Mouse (Mus musculus): ENCODE data around the gene Htr2a.

Htr2a gene

GRCm38 (mm10) chr14:74640819-74641381 lies at the start of gene Htr2a:
Gene Htr2a, plus strand, starts transcription at chr14:74640840.
- DNase-seq: no peak

GRCm38 (mm10) chr14:74601333-74602087 lies 39.1 kb upstream of the Htr2a start:
- DNase-seq: no peak

GRCm38 (mm10) chr14:74602543-74602942 lies 38.1 kb upstream of the Htr2a start:
- peak; percentile 17 for DNase-seq

- DNase-seq: no peak
These were observed 37.4 kb upstream of the Htr2a start for GRCm38 (mm10) chr14:74603131-74603766.

GRCm38 (mm10) chr14:74611326-74611725 lies 29.3 kb upstream of the Htr2a start:
- no peak for DNase-seq

- peak; percentile 18 for DNase-seq
These were observed 21.8 kb upstream of the Htr2a start for GRCm38 (mm10) chr14:74618858-74619257.

GRCm38 (mm10) chr14:74638071-74638470 lies 2.6 kb upstream of the Htr2a start:
- DNase-seq: no peak

GRCm38 (mm10) chr14:74641668-74642230 lies 1.1 kb downstream of the Htr2a start:
- no peak for DNase-seq

- peak; percentile 68 for DNase-seq
These were observed 2.7 kb downstream of the Htr2a start for GRCm38 (mm10) chr14:74643296-74643695.

GRCm38 (mm10) chr14:74646107-74646793 lies 5.6 kb downstream of the Htr2a start:
- DNase-seq: no peak

GRCm38 (mm10) chr14:74650001-74650400 lies 9.4 kb downstream of the Htr2a start:
- no peak for DNase-seq

GRCm38 (mm10) chr14:74651678-74652077 lies 11.0 kb downstream of the Htr2a start:
- DNase-seq: no peak

GRCm38 (mm10) chr14:74657227-74657626 lies 16.6 kb downstream of the Htr2a start:
- DNase-seq: no peak

- no peak for DNase-seq
These were observed 18.8 kb downstream of the Htr2a start for GRCm38 (mm10) chr14:74659411-74659841.

GRCm38 (mm10) chr14:74672137-74673019 lies 31.7 kb downstream of the Htr2a start:
- no peak for DNase-seq

- no peak for DNase-seq
These were observed 32.3 kb downstream of the Htr2a start for GRCm38 (mm10) chr14:74673020-74673350.

GRCm38 (mm10) chr14:74673584-74673983 lies 32.9 kb downstream of the Htr2a start:
- DNase-seq: no peak

- DNase-seq: no peak
These were observed 39.2 kb downstream of the Htr2a start for GRCm38 (mm10) chr14:74679841-74680240.

GRCm38 (mm10) chr14:74684298-74684978 lies 43.8 kb downstream of the Htr2a start:
- DNase-seq: no peak

GRCm38 (mm10) chr14:74691963-74692362 lies 51.3 kb downstream of the Htr2a start:
- no peak for DNase-seq

GRCm38 (mm10) chr14:74696766-74697165 lies 56.1 kb downstream of the Htr2a start:
- DNase-seq: no peak

- no peak for DNase-seq
These were observed 56.8 kb downstream of the Htr2a start for GRCm38 (mm10) chr14:74697432-74697831.
